Mouse (Mus musculus) ES-Bruce4 (cell line): ENCODE measurements around the gene Foxe1.

Experiments
- CTCF ChIP-seq: IDR thresholded peaks from one replicate; pipeline ENCODE4 v1.8.1; 2011; ENCODE audit warnings: low read depth, low read length
- POLR2A ChIP-seq: IDR thresholded peaks from one replicate; pipeline ENCODE4 v1.8.1; 2011; ENCODE audit warnings: low read length; ENCODE audit not compliant: insufficient read depth

GRCm38 (mm10) chr4:46374455-46374854, 31.0 kb downstream of the Foxe1 start:
- no peak for TF ChIP-seq POLR2A
- peak; percentile 69 for TF ChIP-seq CTCF
